Mouse (Mus musculus) left cerebral cortex, postnatal 10 days (tissue): ENCODE results near the gene Chrd. TPM values are rescaled to one million over a fixed set of nuclear protein-coding genes. Genes with fewer than 3 reads are reported as not detected.

ENCODE experiments used
- DNase-seq, 2 experiments: peaks; one replicate each; pipeline ENCODE4 v3.0.0; 2021 to 2022; ENCODE audit warnings: low spot score in 2 of 2, mixed read lengths in 1 of 2; ENCODE audit errors: extremely low spot score in 1 of 2
- intact Hi-C: fragments of 180-260 bp; cut with DNase I; formaldehyde crosslinking; loops from one replicate; pipeline ENCODE4 v1.15.1; 2025
- total RNA-seq, 2 experiments: library from RNA; stranded (reverse); gene quantifications; 2 replicates each; pipeline ENCODE4 v1.2.3; 2021

The Chrd gene
- 10 to 100 TPM; 18.4 to 21.8 TPM for total RNA-seq

GRCm38 (mm10) chr16:20732925-20733730 lies at the start of gene Chrd:
Gene Chrd (plus strand): TSS chr16:20733127.
- peak in 1 of 2 experiments; percentile 86 for DNase-seq
- intact Hi-C loops, result no loop called here

GRCm38 (mm10) chr16:20690774-20691173 lies 42.2 kb upstream of the Chrd start:
- no peak for DNase-seq
- intact Hi-C loops, result no loop called here

- no peak for DNase-seq
- intact Hi-C loops, result no loop called here
These were observed 41.3 kb upstream of the Chrd start for GRCm38 (mm10) chr16:20691617-20692016.

GRCm38 (mm10) chr16:20692241-20692965 lies 40.5 kb upstream of the Chrd start:
- peak in 1 of 2 experiments; percentile 52 for DNase-seq
- intact Hi-C loops, result no loop called here

GRCm38 (mm10) chr16:20693111-20693701 lies 39.7 kb upstream of the Chrd start, which contains the start of gene Fam131a:
Gene Fam131a (plus strand): TSS chr16:20693241.
- peak; percentile 95 to 96 for DNase-seq
- intact Hi-C loops, result no loop called here

GRCm38 (mm10) chr16:20694781-20695180 lies 38.1 kb upstream of the Chrd start:
- intact Hi-C loops, result no loop called here
- peak; percentile 73 to 85 for DNase-seq

- peak; percentile 98 for DNase-seq
- intact Hi-C loops, result no loop called here
These were observed 37.2 kb upstream of the Chrd start for GRCm38 (mm10) chr16:20695622-20696323.

- intact Hi-C loops, result no loop called here
- DNase-seq, result no peak
These were observed 33.7 kb upstream of the Chrd start for GRCm38 (mm10) chr16:20699266-20699665.

GRCm38 (mm10) chr16:20700036-20700435 lies 32.9 kb upstream of the Chrd start:
- intact Hi-C loops, result no loop called here

GRCm38 (mm10) chr16:20701316-20701715 lies 31.6 kb upstream of the Chrd start:
- intact Hi-C loops, result no loop called here
- no peak for DNase-seq

More at GRCm38 (mm10) chr16:20700036-20700435, 32.9 kb upstream of the Chrd start:
- DNase-seq, result peak in 1 of 2 experiments; percentile 81

GRCm38 (mm10) chr16:20701729-20702521 lies 31.0 kb upstream of the Chrd start:
- intact Hi-C loops, result no loop called here
- no peak for DNase-seq

- peak in 1 of 2 experiments; percentile 85 for DNase-seq
- intact Hi-C loops, result no loop called here
These were observed 30.4 kb upstream of the Chrd start for GRCm38 (mm10) chr16:20702522-20702893.

- intact Hi-C loops, result no loop called here
- DNase-seq, result no peak
These were observed 29.9 kb upstream of the Chrd start for GRCm38 (mm10) chr16:20703071-20703470.

GRCm38 (mm10) chr16:20703699-20704400 lies 29.1 kb upstream of the Chrd start:
- no peak for DNase-seq
- intact Hi-C loops, result no loop called here

- intact Hi-C loops, result no loop called here
- DNase-seq, result no peak
These were observed 27.1 kb upstream of the Chrd start for GRCm38 (mm10) chr16:20705786-20706185.

- DNase-seq, result peak in 1 of 2 experiments; percentile 78
- intact Hi-C loops, result no loop called here
These were observed 26.4 kb upstream of the Chrd start for GRCm38 (mm10) chr16:20706407-20707055.

- DNase-seq, result no peak
- intact Hi-C loops, result no loop called here
These were observed 24.5 kb upstream of the Chrd start for GRCm38 (mm10) chr16:20708220-20708938.
